In the genomic region with DNA sequence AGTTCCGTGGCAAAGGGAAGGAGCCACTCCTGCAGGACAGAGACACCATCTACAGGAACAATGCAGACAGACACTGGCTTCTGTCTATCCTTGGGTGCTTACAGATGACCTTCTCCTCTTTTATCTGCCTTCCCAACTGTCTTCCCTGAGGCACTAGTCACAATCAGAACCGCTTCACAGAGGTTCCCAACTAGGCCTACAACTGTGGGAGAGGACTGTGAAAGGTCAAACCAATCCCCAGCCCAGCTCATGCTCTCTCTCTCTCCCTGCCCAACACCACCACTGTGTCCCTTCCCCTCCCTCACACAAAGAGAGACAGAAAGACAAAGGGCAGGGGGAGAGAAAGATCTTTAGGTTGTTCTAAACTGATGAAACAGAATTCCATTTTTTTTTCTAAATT, we compare ENCODE assay signal across 15 mouse cellular contexts.
"Had no signal": no experiment of that assay in that cellular context is flagged by ENCODE, and none has a peak within 500 bp of the region (broad histone marks: within the 10 kb centered on the region; RNA-seq: fewer than 3 reads in every experiment).

No protein-coding gene starts in this region.

- H3K4me1 ChIP-seq: limb, embryonic 12.5 days; liver, embryonic 13.5 days; lung, embryonic 15.5 days; midbrain, embryonic 13.5 days; neural tube, embryonic 12.5 days had no signal

- H3K36me3 ChIP-seq: limb, embryonic 12.5 days; liver, embryonic 13.5 days; lung, embryonic 15.5 days; midbrain, embryonic 13.5 days; neural tube, embryonic 12.5 days had no signal

- H3K27ac ChIP-seq: kidney, postnatal 0 days; limb, embryonic 12.5 days; liver, embryonic 13.5 days; lung, embryonic 15.5 days; macrophage; midbrain, embryonic 13.5 days; neural tube, embryonic 12.5 days had no signal

- H3K27me3 ChIP-seq: limb, embryonic 12.5 days; liver, embryonic 13.5 days; lung, embryonic 15.5 days; midbrain, embryonic 13.5 days; neural tube, embryonic 12.5 days had no signal

- H3K4me3 ChIP-seq: limb, embryonic 12.5 days; liver, embryonic 13.5 days; lung, embryonic 15.5 days; midbrain, embryonic 13.5 days; myocyte; neural tube, embryonic 12.5 days had no signal

- DNase-seq: layer of hippocampus, adult 9-11 months; layer of hippocampus, postnatal 36 days; liver; liver, embryonic 13.5 days; liver, postnatal 0 days; right cerebral cortex, postnatal 4 days; spleen, adult 18-20 months; thymus, postnatal 4 days had no signal
